Mouse (Mus musculus) spleen, postnatal 4 days (tissue): Measurements from ENCODE around the gene Vwa7.
"Not testable (repeated sequence)": the region's sequence is repeated elsewhere in the genome, so short reads cannot be mapped to it uniquely, and the experiment has no call there.

Experiments
- DNase-seq, 2 experiments: peaks; one replicate each; pipeline ENCODE4 v3.0.0; 2022; ENCODE audit warnings: low spot score in 2 of 2

Gene Vwa7

GRCm38 (mm10) chr17:35000717-35001451, 15.5 kb upstream of the Vwa7 start, which contains the start of gene Vars:
Vars (plus strand) TSS chr17:35000987.
- peak; percentile 85 to 94 for DNase-seq

GRCm38 (mm10) chr17:35001452-35002152, 14.8 kb upstream of the Vwa7 start:
- peak; percentile 54 to 82 for DNase-seq

GRCm38 (mm10) chr17:35002153-35002865, 14.1 kb upstream of the Vwa7 start:
- peak in 1 of 2 experiments; percentile 71 for DNase-seq

- DNase-seq, result no peak
Measured at GRCm38 (mm10) chr17:35003022-35003838, 13.1 kb upstream of the Vwa7 start.

GRCm38 (mm10) chr17:35004075-35004717, 12.2 kb upstream of the Vwa7 start:
- no peak for DNase-seq

GRCm38 (mm10) chr17:35005158-35005557, 11.2 kb upstream of the Vwa7 start:
- peak; percentile 10 to 59 for DNase-seq

GRCm38 (mm10) chr17:35005902-35006301, 10.5 kb upstream of the Vwa7 start:
- DNase-seq, result not testable (repeated sequence)

GRCm38 (mm10) chr17:35007387-35007991, 8.9 kb upstream of the Vwa7 start:
- DNase-seq, result no peak

GRCm38 (mm10) chr17:35009586-35009985, 6.8 kb upstream of the Vwa7 start:
- no peak for DNase-seq

- DNase-seq, result peak in 1 of 2 experiments; percentile 59
Measured at GRCm38 (mm10) chr17:35011440-35011839, 4.9 kb upstream of the Vwa7 start.

GRCm38 (mm10) chr17:35012430-35012829, 3.9 kb upstream of the Vwa7 start:
- DNase-seq, result no peak

- DNase-seq, result peak in 1 of 2 experiments; percentile 11
Measured at GRCm38 (mm10) chr17:35013221-35013620, 3.2 kb upstream of the Vwa7 start.

- peak in 1 of 2 experiments; percentile 65 for DNase-seq
Measured at GRCm38 (mm10) chr17:35015296-35015695, 1.1 kb upstream of the Vwa7 start.

- peak; percentile 14 to 62 for DNase-seq
Measured at GRCm38 (mm10) chr17:35016791-35017705, 669 bp downstream of the Vwa7 start.

- peak in 1 of 2 experiments; percentile 61 for DNase-seq
Measured at GRCm38 (mm10) chr17:35017706-35018030, 1.3 kb downstream of the Vwa7 start.

- peak in 1 of 2 experiments; percentile 57 for DNase-seq
Measured at GRCm38 (mm10) chr17:35018171-35018570, 1.8 kb downstream of the Vwa7 start.

GRCm38 (mm10) chr17:35019894-35020293, 3.5 kb downstream of the Vwa7 start:
- no peak for DNase-seq

GRCm38 (mm10) chr17:35020551-35020950, 4.2 kb downstream of the Vwa7 start:
- no peak for DNase-seq

- peak; percentile 89 to 98 for DNase-seq
Measured at GRCm38 (mm10) chr17:35021163-35021808, 4.9 kb downstream of the Vwa7 start.
